Mouse (Mus musculus): ENCODE results near the gene Rgs3. TPM values are rescaled to one million over a fixed set of nuclear protein-coding genes. Genes with fewer than 3 reads are reported as not detected.

The Rgs3 gene
- polyA plus RNA-seq, 1 experiment from 2014 or later: 5.7 TPM

DNA sequence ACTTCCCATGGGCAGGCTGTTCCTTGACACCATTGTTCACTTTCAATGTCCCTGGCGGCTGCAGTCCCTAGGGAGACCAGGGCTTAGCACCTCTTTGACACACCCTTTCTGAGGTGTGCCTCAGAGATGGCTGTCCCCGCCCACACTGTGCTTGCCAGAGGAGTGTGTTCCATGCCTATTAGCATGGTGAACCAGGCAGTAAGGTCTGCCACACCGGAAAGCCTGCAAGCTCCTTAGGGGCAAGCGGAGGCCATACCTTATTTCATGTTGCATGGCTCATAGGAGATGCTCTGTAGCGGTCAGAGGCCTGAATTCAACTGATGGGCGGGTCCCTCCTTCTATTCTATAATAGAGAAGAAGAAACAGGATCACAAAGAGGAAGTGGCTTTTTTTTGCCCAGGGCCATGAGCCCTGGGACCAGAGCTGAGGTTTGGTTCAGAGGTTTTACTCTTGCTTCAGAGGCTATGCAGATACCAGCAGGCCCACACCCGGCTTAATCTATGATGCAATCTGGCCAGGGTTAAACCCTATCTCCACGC, 101.7 kb downstream of the Rgs3 start:
- peak; percentile 43 for ATAC-seq (ENCODE audit: low read depth)
- Histone ChIP-seq H3K9me3 (replicated peaks) (no peaks in the 10 kb centered on the region), H3K4me2 (no peak overlapping the region), H3K27me3 (no peaks in the 10 kb centered on the region), H3K36me3 (no peaks in the 10 kb centered on the region), H3K4me3 (replicated peaks) (no peak overlapping the region), H3K4me1 (replicated peaks) (peaks cover 34% of the 10 kb centered on the region), H3K27ac (no peak overlapping the region), H3K9ac (no peak overlapping the region)
- DNase-seq: no peak
- WGBS (ENCODE audit: insufficient replicate concordance): 24% methylated on average over 8 of the region's 8 CpGs

DNA sequence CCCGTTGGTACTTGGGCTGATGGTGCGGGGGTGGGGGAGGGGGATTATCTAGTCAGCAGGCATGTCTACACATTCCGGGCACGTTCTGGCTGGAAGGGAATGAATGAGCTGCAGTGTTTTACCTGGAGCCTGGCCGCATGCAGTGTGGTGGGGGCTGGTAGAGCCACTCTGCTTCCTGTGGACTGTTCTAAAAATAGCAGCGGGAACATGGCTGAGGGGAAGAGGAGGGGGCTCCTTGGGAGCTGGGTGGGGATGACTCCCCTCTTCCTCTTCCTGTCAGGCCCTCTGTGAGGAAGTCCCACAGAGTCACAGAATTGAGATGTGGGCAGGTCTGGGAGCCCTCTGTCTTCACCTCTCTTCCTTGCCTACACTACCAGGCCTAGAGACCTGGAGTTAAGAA, 103.7 kb downstream of the Rgs3 start:
- DNase-seq: no peak
- Histone ChIP-seq H3K4me3 (replicated peaks) (no peak overlapping the region), H3K4me2 (peak overlapping the region; percentile 21; the same call in 1 of the 2 replicates), H3K36me3 (no peaks in the 10 kb centered on the region), H3K4me1 (replicated peaks) (peaks cover 36% of the 10 kb centered on the region), H3K27ac (peak overlapping the region; percentile 53), H3K9me3 (replicated peaks) (no peaks in the 10 kb centered on the region), H3K27me3 (no peaks in the 10 kb centered on the region), H3K9ac (no peak overlapping the region)
- 0% methylated on average over 6 of the region's 6 CpGs for WGBS (ENCODE audit: insufficient replicate concordance)
- ATAC-seq (ENCODE audit: low read depth): peak; percentile 51

DNA sequence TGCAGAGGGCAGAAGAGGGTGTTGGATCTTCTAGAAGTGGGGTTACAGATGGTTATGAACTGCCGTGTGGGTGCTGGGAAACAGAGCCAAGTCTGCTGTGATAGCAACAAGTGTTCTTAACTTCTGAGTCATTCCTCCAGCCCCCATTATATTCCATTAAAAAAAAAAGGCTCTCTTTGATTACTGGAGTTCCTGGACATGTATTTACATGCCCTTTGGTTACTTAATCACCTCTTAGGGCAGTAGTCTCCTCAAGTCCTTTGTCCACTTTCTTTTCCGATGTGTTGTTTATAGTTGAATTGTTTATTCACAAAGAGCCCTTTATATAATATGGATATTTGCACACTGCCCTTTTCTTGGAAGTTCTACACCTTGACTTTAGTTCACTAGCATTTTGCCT, 106.2 kb downstream of the Rgs3 start:
- peaks cover 42% of the 10 kb centered on the region for H3K4me1 ChIP-seq (replicated peaks)
- no peak for DNase-seq
- 61% methylated on average over 2 of the region's 2 CpGs for WGBS (ENCODE audit: insufficient replicate concordance)
- H3K9ac ChIP-seq: no peak overlapping the region
- no peak for ATAC-seq (ENCODE audit: low read depth)
- H3K27ac ChIP-seq: no peak overlapping the region
- H3K4me2 ChIP-seq: no peak overlapping the region
- no peaks in the 10 kb centered on the region for H3K27me3 ChIP-seq
- H3K4me3 ChIP-seq (replicated peaks): no peak overlapping the region
- H3K9me3 ChIP-seq (replicated peaks): no peaks in the 10 kb centered on the region
- H3K36me3 ChIP-seq: no peaks in the 10 kb centered on the region

DNA sequence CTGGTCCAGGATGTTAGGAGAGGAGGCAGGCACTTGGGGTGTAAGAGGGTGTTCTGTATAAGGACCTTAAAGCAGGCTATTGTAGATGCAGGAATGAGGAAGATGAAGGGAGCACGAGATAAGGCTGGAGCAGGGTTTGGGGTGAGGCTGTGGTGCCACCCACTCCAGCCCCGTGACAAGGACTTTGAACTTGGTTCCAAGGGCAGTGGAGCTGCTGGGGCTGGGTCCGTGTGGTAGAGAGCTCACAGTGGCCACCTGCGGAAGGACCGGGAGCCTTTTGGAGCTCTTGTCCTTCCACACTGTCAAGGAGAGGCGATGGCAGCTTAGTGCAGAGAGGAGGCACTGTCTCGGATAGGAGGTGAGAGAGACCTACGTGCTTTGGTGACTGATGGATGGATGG, 109.0 kb downstream of the Rgs3 start:
- DNase-seq (no peak), ATAC-seq (ENCODE audit: low read depth) (peak; percentile 48; the same call in 1 of the 2 replicates)
- Histone ChIP-seq H3K36me3 (no peaks in the 10 kb centered on the region), H3K9ac (no peak overlapping the region), H3K4me2 (no peak overlapping the region), H3K4me1 (replicated peaks) (peaks cover 20% of the 10 kb centered on the region), H3K9me3 (replicated peaks) (no peaks in the 10 kb centered on the region), H3K27ac (no peak overlapping the region), H3K4me3 (replicated peaks) (no peak overlapping the region), H3K27me3 (peaks cover 15% of the 10 kb centered on the region)
- 64% methylated on average over 8 of the region's 8 CpGs for WGBS (ENCODE audit: insufficient replicate concordance)

DNA sequence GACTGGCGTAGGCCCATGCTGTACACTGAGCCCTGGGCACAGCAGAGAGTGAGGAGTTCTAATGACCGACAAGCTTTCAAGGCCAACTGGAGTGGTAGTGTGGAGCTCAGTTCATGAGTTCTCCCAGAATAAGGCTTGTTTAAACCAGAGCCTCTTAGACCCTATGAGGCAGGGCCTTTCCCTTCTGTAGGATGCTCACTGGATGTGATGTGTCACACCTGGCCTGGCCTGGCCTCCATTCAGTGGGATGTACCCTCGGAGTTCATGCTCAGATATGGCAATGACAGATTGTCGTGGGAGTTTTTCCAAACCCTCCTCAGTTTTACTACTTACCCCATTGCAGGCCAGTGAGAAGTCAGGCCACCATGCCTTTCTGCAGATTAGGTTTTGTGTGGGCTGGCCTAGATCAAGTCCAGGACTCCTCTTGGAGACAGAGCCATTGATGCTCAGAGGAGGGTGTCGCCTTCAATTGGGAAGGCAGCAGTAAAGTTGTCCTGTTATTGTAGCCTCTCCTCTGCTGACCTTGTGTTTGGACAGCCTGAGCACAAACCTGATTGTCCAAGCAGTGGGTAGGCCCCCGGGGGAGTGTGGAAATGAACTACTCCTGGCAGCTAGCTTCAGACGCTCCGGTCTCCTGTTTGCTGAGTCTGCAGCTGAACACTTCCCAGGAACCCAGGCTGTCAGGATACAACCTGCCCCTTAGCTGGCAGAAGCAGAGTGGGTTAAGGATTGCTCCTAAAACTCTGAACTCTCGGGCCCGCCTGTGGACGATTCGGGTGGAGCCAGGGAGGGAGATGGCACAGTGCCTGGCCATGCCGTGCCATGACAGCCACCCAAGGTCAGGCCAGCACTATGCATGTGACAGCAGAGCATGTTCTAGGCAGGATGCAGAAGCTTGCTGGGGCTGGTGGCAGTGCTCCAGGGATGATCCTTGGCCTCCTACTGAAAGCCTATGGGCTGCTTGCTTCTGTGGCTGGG, 109.7 kb downstream of the Rgs3 start:
- Histone ChIP-seq H3K4me1 (replicated peaks) (peaks cover 15% of the 10 kb centered on the region), H3K27ac (no peak overlapping the region), H3K9ac (no peak overlapping the region), H3K9me3 (replicated peaks) (no peaks in the 10 kb centered on the region), H3K4me2 (no peak overlapping the region), H3K27me3 (peaks cover 22% of the 10 kb centered on the region), H3K4me3 (replicated peaks) (no peak overlapping the region), H3K36me3 (no peaks in the 10 kb centered on the region)
- WGBS (ENCODE audit: insufficient replicate concordance): 69% methylated on average over 13 of the region's 13 CpGs
- no peak for DNase-seq
- peak; percentile 21; the same call in 1 of the 2 replicates for ATAC-seq (ENCODE audit: low read depth)

DNA sequence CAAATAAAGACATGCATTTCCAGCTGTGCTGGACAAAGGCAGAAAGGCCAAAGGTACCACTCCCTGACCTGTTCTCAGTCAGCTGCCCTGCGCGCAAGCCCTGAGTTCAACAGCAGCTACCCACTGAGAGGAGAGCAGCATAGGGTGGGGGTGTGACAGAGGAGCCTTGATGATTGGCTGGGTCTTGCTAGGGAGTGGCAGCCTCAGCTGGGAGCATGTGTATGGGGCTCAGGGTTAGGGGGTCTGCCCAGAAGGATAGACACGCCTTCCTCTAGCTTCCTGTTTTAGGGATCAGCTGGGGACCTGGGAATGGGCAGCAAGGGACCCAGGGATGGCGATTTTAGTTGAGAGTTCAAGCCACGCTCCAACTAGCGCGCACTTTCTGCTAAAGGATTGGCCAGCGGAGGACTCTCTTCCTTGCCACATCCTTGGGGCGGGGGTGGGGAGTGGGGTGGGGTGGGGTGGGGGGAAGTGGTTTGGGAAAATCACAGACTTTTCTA, 113.9 kb downstream of the Rgs3 start:
- ATAC-seq (ENCODE audit: low read depth): no peak
- Histone ChIP-seq H3K27ac (no peak overlapping the region), H3K27me3 (peaks cover 36% of the 10 kb centered on the region), H3K4me1 (replicated peaks) (peaks cover 11% of the 10 kb centered on the region), H3K4me3 (replicated peaks) (peak overlapping the region; percentile 39; the same call in 1 of the 2 replicates), H3K36me3 (no peaks in the 10 kb centered on the region), H3K9me3 (replicated peaks) (no peaks in the 10 kb centered on the region), H3K4me2 (peak overlapping the region; percentile 29), H3K9ac (no peak overlapping the region)
- 15% methylated on average over 9 of the region's 9 CpGs for WGBS (ENCODE audit: insufficient replicate concordance)
- DNase-seq: no peak

DNA sequence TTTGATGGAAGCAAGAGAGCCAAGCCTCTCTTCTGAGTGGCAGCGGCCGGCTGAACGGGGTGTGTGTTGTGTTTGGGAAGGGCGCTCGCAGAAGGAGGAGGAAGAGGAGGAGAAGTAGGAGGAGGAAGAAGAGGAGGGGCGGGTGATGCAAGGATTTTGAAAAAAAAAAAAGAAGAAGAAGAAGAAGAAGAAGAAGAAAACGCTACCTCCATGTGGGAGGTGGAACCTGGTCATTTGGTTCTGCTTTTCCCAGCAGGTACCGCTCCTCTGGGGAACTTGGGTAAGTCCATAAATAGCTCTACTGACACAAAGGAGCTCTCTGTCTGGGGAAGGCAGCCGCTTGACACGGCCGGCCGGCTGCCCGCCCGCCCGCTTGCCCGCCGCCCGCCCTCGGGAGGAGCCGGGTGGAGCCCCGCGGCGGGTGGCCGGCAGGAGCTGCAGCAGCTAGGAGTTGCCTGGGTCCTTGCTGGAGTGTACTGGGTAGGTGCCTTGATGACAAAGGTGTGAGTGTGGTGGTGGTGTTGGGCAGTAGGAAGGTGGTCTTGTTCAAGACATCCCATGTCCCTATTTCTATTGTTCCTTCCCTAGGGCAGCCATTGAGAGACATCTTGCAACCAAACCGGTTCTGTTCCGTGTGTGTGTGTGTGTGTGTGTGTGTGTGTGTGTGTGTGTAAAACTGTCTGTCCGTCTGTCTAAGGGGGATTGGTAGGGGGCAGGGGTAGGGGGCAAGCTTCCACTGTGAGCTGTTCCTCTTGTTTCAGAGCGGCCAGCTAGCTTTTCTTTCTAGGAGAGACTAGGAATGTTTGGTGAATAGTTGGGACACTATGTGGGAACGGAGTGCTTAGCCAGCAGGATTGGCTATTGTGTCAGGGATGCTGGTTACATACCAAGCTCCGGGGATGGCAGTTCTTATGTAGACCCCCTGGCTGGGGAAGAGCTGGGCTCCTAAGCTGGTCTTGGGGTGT, 114.7 kb downstream of the Rgs3 start:
- ATAC-seq (ENCODE audit: low read depth): no peak

DNA sequence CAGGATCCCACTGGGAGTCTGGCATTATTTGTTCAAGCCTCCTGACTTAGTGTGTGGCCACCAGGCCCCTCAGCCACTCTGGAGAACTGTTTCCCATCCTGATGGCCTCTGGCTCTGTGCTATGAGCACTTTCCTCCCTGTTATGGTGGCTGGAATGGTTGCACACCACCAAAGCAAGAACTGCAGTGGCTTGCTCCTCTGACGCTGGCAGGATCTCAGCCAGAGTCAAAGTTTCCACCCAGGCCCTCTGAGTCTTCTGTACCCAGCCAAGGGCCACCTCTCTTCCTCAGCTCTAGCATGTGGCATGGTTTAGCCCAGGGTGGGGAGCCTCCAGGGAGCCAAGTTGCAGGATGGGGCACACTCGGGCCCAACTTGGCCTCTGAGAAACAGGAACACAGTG, 115.7 kb downstream of the Rgs3 start:
- H3K9me3 ChIP-seq (replicated peaks): no peaks in the 10 kb centered on the region
- H3K9ac ChIP-seq: no peak overlapping the region
- 55% methylated on average over 2 of the region's 2 CpGs for WGBS (ENCODE audit: insufficient replicate concordance)
- H3K27ac ChIP-seq: no peak overlapping the region
- H3K36me3 ChIP-seq: no peaks in the 10 kb centered on the region
- ATAC-seq (ENCODE audit: low read depth) (no peak), DNase-seq (no peak)
- peaks cover 36% of the 10 kb centered on the region for H3K27me3 ChIP-seq
- no peak overlapping the region for H3K4me3 ChIP-seq (replicated peaks)
- H3K4me2 ChIP-seq: 0 out of 2 replicates have a peak overlapping the region, but pooled peaks have one; percentile 29
- H3K4me1 ChIP-seq (replicated peaks): peaks cover 4% of the 10 kb centered on the region

More for the DNA sequence above, 114.7 kb downstream of the Rgs3 start:
- Histone ChIP-seq H3K4me2 (peak overlapping the region; percentile 29), H3K27me3 (peaks cover 36% of the 10 kb centered on the region), H3K9me3 (replicated peaks) (no peaks in the 10 kb centered on the region), H3K4me3 (replicated peaks) (peak overlapping the region; percentile 39), H3K27ac (no peak overlapping the region), H3K9ac (peak overlapping the region; percentile 6; the same call in 1 of the 2 replicates), H3K36me3 (no peaks in the 10 kb centered on the region), H3K4me1 (replicated peaks) (peaks cover 4% of the 10 kb centered on the region)
- 9% methylated on average over 30 of the region's 30 CpGs for WGBS (ENCODE audit: insufficient replicate concordance)
- no peak for DNase-seq

DNA sequence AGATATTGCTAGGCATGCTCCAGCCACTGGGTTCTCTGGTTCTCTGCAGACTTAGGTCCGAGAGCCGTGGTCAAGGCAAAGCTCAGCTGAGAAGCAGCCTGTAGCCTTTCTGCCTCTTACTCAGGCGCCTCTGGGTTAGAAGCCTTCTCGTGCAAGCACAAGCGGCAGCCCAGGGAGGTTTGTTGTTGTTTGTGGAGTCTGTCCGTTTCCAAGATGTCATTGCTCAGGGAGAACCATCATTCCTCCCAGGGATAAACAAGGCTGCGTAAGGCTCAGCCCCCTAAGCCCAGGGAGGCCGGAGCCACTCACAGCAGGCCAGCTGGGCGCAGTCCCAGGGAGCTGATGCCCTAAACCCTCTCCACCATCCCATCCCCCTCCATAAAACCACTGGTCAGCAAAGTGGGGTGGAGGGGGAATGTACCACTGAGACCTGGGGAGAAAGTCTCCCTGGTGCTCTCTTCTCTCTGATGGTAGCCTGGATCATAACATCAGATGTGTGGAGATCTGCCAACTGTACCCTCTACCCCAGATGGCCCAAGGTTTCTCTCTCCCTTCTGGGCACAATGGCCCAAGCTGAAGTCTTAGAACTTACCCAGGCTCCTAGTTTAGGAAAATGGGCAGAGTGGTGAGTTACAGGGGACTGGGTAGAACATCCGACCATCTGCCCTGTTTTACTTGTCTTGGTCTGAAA, 117.5 kb downstream of the Rgs3 start:
- H3K27me3 ChIP-seq: peaks cover 36% of the 10 kb centered on the region
- no peak overlapping the region for H3K9ac ChIP-seq
- no peak overlapping the region for H3K4me2 ChIP-seq
- no peak for ATAC-seq (ENCODE audit: low read depth)
- no peaks in the 10 kb centered on the region for H3K36me3 ChIP-seq
- 61% methylated on average over 10 of the region's 10 CpGs for WGBS (ENCODE audit: insufficient replicate concordance)
- DNase-seq: no peak
- H3K4me3 ChIP-seq (replicated peaks): no peak overlapping the region
- no peak overlapping the region for H3K27ac ChIP-seq
- no peaks in the 10 kb centered on the region for H3K9me3 ChIP-seq (replicated peaks)
- H3K4me1 ChIP-seq (replicated peaks): peaks cover 15% of the 10 kb centered on the region

DNA sequence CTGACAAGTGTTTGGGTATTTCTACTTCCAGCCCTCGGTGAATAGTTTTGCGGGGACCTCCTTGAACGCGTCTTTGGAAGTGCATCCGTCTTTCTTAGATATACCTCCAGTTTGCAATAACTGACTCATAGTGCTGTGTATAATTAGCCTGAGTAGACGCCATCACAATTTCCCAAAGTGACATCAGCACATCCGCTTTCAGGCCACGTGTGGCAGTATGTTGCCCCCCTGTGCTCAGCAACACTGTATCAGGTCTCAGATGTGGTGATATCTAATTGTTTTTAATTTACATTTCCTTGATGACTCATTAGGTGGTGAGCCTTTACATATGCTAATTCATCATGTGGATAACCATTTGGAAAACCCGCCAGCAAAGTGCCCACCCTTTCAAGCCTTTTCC, 119.5 kb downstream of the Rgs3 start:
- no peaks in the 10 kb centered on the region for H3K9me3 ChIP-seq (replicated peaks)
- H3K9ac ChIP-seq: no peak overlapping the region
- no peak for ATAC-seq (ENCODE audit: low read depth)
- no peak overlapping the region for H3K4me2 ChIP-seq
- H3K4me3 ChIP-seq (replicated peaks): no peak overlapping the region
- H3K36me3 ChIP-seq: no peaks in the 10 kb centered on the region
- H3K27ac ChIP-seq: no peak overlapping the region
- DNase-seq: no peak
- H3K4me1 ChIP-seq (replicated peaks): peaks cover 15% of the 10 kb centered on the region
- peaks cover 16% of the 10 kb centered on the region for H3K27me3 ChIP-seq
- WGBS (ENCODE audit: insufficient replicate concordance): 76% methylated on average over 9 of the region's 9 CpGs
